Mouse (Mus musculus): ENCODE measurements around the gene Prox2. TPM values are rescaled to one million over a fixed set of nuclear protein-coding genes. Genes with fewer than 3 reads are reported as not detected.

Gene Prox2
- polyA plus RNA-seq, 1 experiment from 2014 or later: 2.1 TPM

Other genes with a start within 250 kb of the Prox2 start
- gene Ltbp2, start 234.2 kb downstream of the Prox2 start, polyA plus RNA-seq (2014; fragmentation: Nextera tagmentation; extraction: Ambion mirVana): 0.13 TPM in 1 of 2 replicates, not detected in the other
- gene Fcf1, start 139.9 kb downstream of the Prox2 start, polyA plus RNA-seq (2014; fragmentation: Nextera tagmentation; extraction: Ambion mirVana): 95.9 and 105 TPM in 2 replicates
- gene Arel1, start 139.9 kb downstream of the Prox2 start, polyA plus RNA-seq (2014; fragmentation: Nextera tagmentation; extraction: Ambion mirVana): 33.2 and 40.5 TPM in 2 replicates
- 47.4 and 50.2 TPM in 2 replicates for gene Ylpm1, start 114.4 kb downstream of the Prox2 start, polyA plus RNA-seq (2014; fragmentation: Nextera tagmentation; extraction: Ambion mirVana)
- gene Dlst, start 74 bp upstream of the Prox2 start, polyA plus RNA-seq (2014; fragmentation: Nextera tagmentation; extraction: Ambion mirVana): 67.9 and 98.0 TPM in 2 replicates
- 22.2 and 27.1 TPM in 2 replicates for gene Rps6kl1, start 40.5 kb upstream of the Prox2 start, polyA plus RNA-seq (2014; fragmentation: Nextera tagmentation; extraction: Ambion mirVana)
- 6.0 and 7.1 TPM in 2 replicates for gene Pgf, start 67.0 kb upstream of the Prox2 start, polyA plus RNA-seq (2014; fragmentation: Nextera tagmentation; extraction: Ambion mirVana)
- gene Eif2b2, start 108.7 kb upstream of the Prox2 start, polyA plus RNA-seq (2014; fragmentation: Nextera tagmentation; extraction: Ambion mirVana): 77.1 and 78.7 TPM in 2 replicates
- gene Mlh3, start 159.8 kb upstream of the Prox2 start, polyA plus RNA-seq (2014; fragmentation: Nextera tagmentation; extraction: Ambion mirVana): 9.4 and 10.2 TPM in 2 replicates
- 56.5 and 63.7 TPM in 2 replicates for gene Acyp1, start 177.7 kb upstream of the Prox2 start, polyA plus RNA-seq (2014; fragmentation: Nextera tagmentation; extraction: Ambion mirVana)
- gene Zc2hc1c, start 177.8 kb upstream of the Prox2 start, polyA plus RNA-seq (2014; fragmentation: Nextera tagmentation; extraction: Ambion mirVana): 1.1 and 1.6 TPM in 2 replicates
- gene Nek9, start 228.6 kb upstream of the Prox2 start, polyA plus RNA-seq (2014; fragmentation: Nextera tagmentation; extraction: Ambion mirVana): 8.0 and 10.3 TPM in 2 replicates